Mouse (Mus musculus) heart, embryonic 14.5 days (tissue): ENCODE measurements around the gene Plek2. TPM values are rescaled to one million over a fixed set of nuclear protein-coding genes. Genes with fewer than 3 reads are reported as not detected.

Experiments
- ATAC-seq: fragments of 200-750 bp; cut with Nextera tagmentation; 2 replicates; pipeline ENCODE4 v1.8.0; 2017; ENCODE audit warnings: low read depth, moderate TSS enrichment; ENCODE audit not compliant: insufficient number of reproducible peaks, insufficient read depth, low FRiP score
- H3K27ac ChIP-seq, 2 experiments: fragments of 200-500 bp in 1 of 2; fragments of 300-500 bp in 1 of 2; sonication (generic) in 1 of 2; replicated peaks in 1 of 2; 2 replicates each; pipeline ENCODE4 v1.5.1; 2012 to 2014; ENCODE audit warnings: low read depth in 2 of 2, low read length in 2 of 2, control low read depth in 1 of 2, mild to moderate bottlenecking in 1 of 2, mixed read lengths in 1 of 2; ENCODE audit not compliant: control insufficient read depth in 1 of 2, insufficient read depth in 1 of 2
- H3K27me3 ChIP-seq: fragments of 300-500 bp; sonication (generic); 2 replicates; pipeline ENCODE4 v1.6.1; 2014; ENCODE audit warnings: mild to moderate bottlenecking, low read length, control low read depth; ENCODE audit not compliant: control insufficient read depth, insufficient read depth
- H3K36me3 ChIP-seq: fragments of 300-500 bp; sonication (generic); 2 replicates; pipeline ENCODE4 v1.6.1; 2014; ENCODE audit warnings: mild to moderate bottlenecking, control low read depth, low read length, mixed read lengths; ENCODE audit not compliant: control insufficient read depth, insufficient read depth
- H3K4me1 ChIP-seq, 2 experiments: fragments of 200-500 bp in 1 of 2; fragments of 300-500 bp in 1 of 2; sonication (generic) in 1 of 2; 2 replicates each; pipeline ENCODE4 v1.6.1; 2012 to 2014; ENCODE audit warnings: low read length in 2 of 2, control low read depth in 1 of 2, mixed read lengths in 1 of 2; ENCODE audit not compliant: control insufficient read depth in 2 of 2, insufficient read depth in 2 of 2
- H3K4me2 ChIP-seq: fragments of 300-500 bp; sonication (generic); 2 replicates; pipeline ENCODE4 v1.6.1; 2014; ENCODE audit warnings: mild to moderate bottlenecking, low read length
- H3K4me3 ChIP-seq, 2 experiments: fragments of 200-500 bp in 1 of 2; fragments of 300-500 bp in 1 of 2; sonication (generic) in 1 of 2; 2 replicates each; pipeline ENCODE4 v1.5.1; 2012 to 2014; ENCODE audit warnings: low read length in 2 of 2, mild to moderate bottlenecking in 2 of 2, control low read depth in 1 of 2, low read depth in 1 of 2, moderate library complexity in 1 of 2; ENCODE audit not compliant: control insufficient read depth in 1 of 2, insufficient read depth in 1 of 2
- H3K9ac ChIP-seq: fragments of 300-500 bp; sonication (generic); 2 replicates; pipeline ENCODE4 v1.6.1; 2014; ENCODE audit warnings: mild to moderate bottlenecking, low read length
- H3K9me3 ChIP-seq: fragments of 300-500 bp; sonication (generic); 2 replicates; pipeline ENCODE4 v1.6.1; 2016; ENCODE audit warnings: low read length, control low read depth; ENCODE audit not compliant: control insufficient read depth
- whole genome bisulfite sequencing: fragments of 180-500 bp; shearing (Covaris S2); extraction: QIAGEN DNeasy Blood & Tissue Kit; methylation state at CpG from one replicate; pipeline ENCODE4 v1.1.7; 2014; 5-methylcytosine and 5-hydroxymethylcytosine counted together
- polyA plus RNA-seq: library from polyadenylated mRNA; unstranded; fragments of >200 nt; fragmentation: Nextera tagmentation; extraction: Ambion mirVana; gene quantifications from 2 replicates; pipeline ENCODE4 v1.2.1, GENCODE M21; 2014

Plek2 gene
- polyA plus RNA-seq, 1 experiment from 2014 or later = 2.1 TPM

- H3K4me1 ChIP-seq = peaks cover 0 to 2% of the 10 kb centered on the region in 2 experiments; a peak in 3 of 4 replicates
- no peaks in the 10 kb centered on the region for H3K9me3 ChIP-seq
- H3K36me3 ChIP-seq = no peaks in the 10 kb centered on the region
- no peak for ATAC-seq
- H3K4me2 ChIP-seq = no peak overlapping the region
- H3K27me3 ChIP-seq = no peaks in the 10 kb centered on the region
- H3K4me3 ChIP-seq = no peak overlapping the region
- H3K9ac ChIP-seq = no peak overlapping the region
- H3K27ac ChIP-seq = no peak overlapping the region
- WGBS = 50% methylated on average over 4 of the region's 4 CpGs
These were observed 14.7 kb upstream of the Plek2 start for GRCm38 (mm10) chr12:78921421-78921820.

- Histone ChIP-seq H3K36me3 (no peaks in the 10 kb centered on the region), H3K9ac (no peak overlapping the region), H3K4me2 (peak overlapping the region; percentile 29; the same call in 1 of the 2 replicates), H3K4me3 (no peak overlapping the region), H3K27me3 (no peaks in the 10 kb centered on the region), H3K4me1 (peaks cover 0 to 2% of the 10 kb centered on the region in 2 experiments; a peak in 3 of 4 replicates), H3K27ac (no peak overlapping the region), H3K9me3 (no peaks in the 10 kb centered on the region)
- ATAC-seq = no peak
- 29% methylated on average over 16 of the region's 16 CpGs for WGBS
These were observed 12.4 kb upstream of the Plek2 start for GRCm38 (mm10) chr12:78919079-78919712.

GRCm38 (mm10) chr12:78918227-78919078 lies 11.7 kb upstream of the Plek2 start:
- H3K4me3 ChIP-seq = no peak overlapping the region
- no peak for ATAC-seq
- H3K9me3 ChIP-seq = no peaks in the 10 kb centered on the region
- H3K27me3 ChIP-seq = peaks cover 4% of the 10 kb centered on the region; the same call in 1 of the 2 replicates
- H3K4me1 ChIP-seq = peaks cover 0 to 2% of the 10 kb centered on the region in 2 experiments; a peak in 3 of 4 replicates
- H3K27ac ChIP-seq = no peak overlapping the region
- H3K36me3 ChIP-seq = no peaks in the 10 kb centered on the region
- H3K9ac ChIP-seq = no peak overlapping the region
- 11% methylated on average over 11 of the region's 11 CpGs for WGBS
- H3K4me2 ChIP-seq = peak overlapping the region; percentile 42; the same call in 1 of the 2 replicates

GRCm38 (mm10) chr12:78916278-78916677 lies 9.5 kb upstream of the Plek2 start:
- Histone ChIP-seq H3K4me3 (no peak overlapping the region), H3K9me3 (no peaks in the 10 kb centered on the region), H3K4me1 (peaks cover 5 to 6% of the 10 kb centered on the region in 2 experiments), H3K9ac (no peak overlapping the region), H3K36me3 (no peaks in the 10 kb centered on the region), H3K4me2 (no peak overlapping the region), H3K27ac (no peak overlapping the region), H3K27me3 (peaks cover 15% of the 10 kb centered on the region; the same call in 1 of the 2 replicates)
- ATAC-seq = no peak
- 69% methylated on average over 3 of the region's 3 CpGs for WGBS

DNA sequence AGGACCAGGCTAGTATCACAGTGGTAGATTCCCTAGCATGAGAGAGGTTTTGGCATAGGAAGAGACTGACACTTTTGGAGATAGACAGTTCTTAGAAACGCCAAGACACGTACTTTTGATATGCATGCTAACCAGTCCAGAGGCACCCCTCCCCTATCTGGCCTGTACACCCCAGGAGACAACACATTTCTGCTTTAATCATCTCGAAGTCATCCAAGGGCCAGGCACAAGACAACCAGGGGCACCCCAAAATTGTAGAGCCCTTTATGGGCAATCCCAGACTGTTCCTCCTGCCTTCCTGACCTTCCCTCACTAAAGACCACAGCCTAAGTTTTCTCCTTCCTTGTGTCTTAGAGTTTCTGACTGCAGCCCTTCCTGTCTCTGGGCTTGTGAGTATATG lies 8.8 kb upstream of the Plek2 start:
- H3K9me3 ChIP-seq = no peaks in the 10 kb centered on the region

GRCm38 (mm10) chr12:78914458-78914857 lies 7.7 kb upstream of the Plek2 start:
- Histone ChIP-seq H3K9me3 (no peaks in the 10 kb centered on the region), H3K4me2 (no peak overlapping the region), H3K27ac (no peak overlapping the region), H3K9ac (no peak overlapping the region), H3K27me3 (peaks cover 25% of the 10 kb centered on the region), H3K36me3 (no peaks in the 10 kb centered on the region), H3K4me1 (peaks cover 9 to 15% of the 10 kb centered on the region in 2 experiments), H3K4me3 (no peak overlapping the region)
- ATAC-seq = no peak
- 65% methylated on average over 4 of the region's 4 CpGs for WGBS

More for the DNA sequence above, 8.8 kb upstream of the Plek2 start:
- H3K4me2 ChIP-seq = no peak overlapping the region
- peaks cover 20% of the 10 kb centered on the region for H3K27me3 ChIP-seq
- H3K4me3 ChIP-seq = no peak overlapping the region
- H3K4me1 ChIP-seq = peaks cover 9 to 14% of the 10 kb centered on the region in 2 experiments
- H3K36me3 ChIP-seq = no peaks in the 10 kb centered on the region
- ATAC-seq = no peak
- no peak overlapping the region for H3K27ac ChIP-seq
- no peak overlapping the region for H3K9ac ChIP-seq
- 72% methylated on average over 3 of the region's 3 CpGs for WGBS

DNA sequence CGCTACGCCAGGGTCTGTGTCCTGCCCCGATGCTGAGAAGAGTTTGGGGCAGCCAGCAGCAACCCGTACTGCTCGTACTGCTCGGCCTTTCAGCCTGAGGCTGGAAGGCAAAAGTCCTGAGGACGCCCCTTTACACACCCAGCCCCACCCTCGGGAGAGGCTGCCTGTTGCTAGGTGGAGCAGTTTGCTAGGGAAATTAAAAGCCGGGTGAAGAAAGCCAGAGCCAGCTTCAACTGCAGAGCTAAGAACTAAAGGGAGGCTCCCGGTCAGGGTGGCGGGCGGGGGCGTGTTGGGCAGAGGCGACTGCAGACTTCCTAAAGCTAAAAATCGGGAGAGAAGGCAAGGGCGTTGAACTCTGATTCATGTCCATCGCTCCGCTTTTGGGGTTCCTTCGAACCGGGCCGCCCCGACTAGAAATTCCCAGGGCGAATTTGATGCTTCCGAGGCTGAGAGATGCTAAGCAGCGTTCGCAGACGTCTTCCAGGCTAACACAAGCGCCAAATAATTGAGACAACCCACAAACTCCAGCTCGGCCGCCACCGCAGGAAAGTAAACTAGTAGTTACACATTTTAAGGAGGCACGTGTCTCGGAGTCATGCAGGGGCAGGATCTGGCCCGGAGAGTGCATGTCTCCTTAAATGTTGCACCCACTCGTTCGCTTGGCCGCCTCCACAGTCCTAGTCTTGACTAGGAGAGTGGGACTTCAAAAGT lies 5.1 kb upstream of the Plek2 start:
- Histone ChIP-seq H3K4me3 (peak overlapping the region; percentile 46 to 49), H3K36me3 (no peaks in the 10 kb centered on the region), H3K9ac (peak overlapping the region; percentile 64), H3K4me2 (peak overlapping the region; percentile 87), H3K27me3 (peaks cover 25% of the 10 kb centered on the region), H3K27ac (no peak overlapping the region), H3K9me3 (peaks cover 3% of the 10 kb centered on the region; the same call in 1 of the 2 replicates), H3K4me1 (peaks cover 7 to 18% of the 10 kb centered on the region in 2 experiments)
- peak; percentile 63 for ATAC-seq
- WGBS = 2% methylated on average over 37 of the region's 37 CpGs
